Mouse (Mus musculus): ENCODE data around the gene Simc1. TPM values are rescaled to one million over a fixed set of nuclear protein-coding genes. Genes with fewer than 3 reads are reported as not detected.

The Simc1 gene
- total RNA-seq, 2 experiments from 2014 or later: 3.0 to 4.7 TPM

GRCm38 (mm10) chr13:54577652-54578507 lies 74.3 kb downstream of the Simc1 start:
- DNase-seq: no peak
- intact Hi-C loops (cut with DNase I): loop anchor here (5.0 kb wide), 1 partner anchor 44 kb away; the partner anchor contains the start of gene Faf2

- intact Hi-C loops (cut with DNase I): no loop called here
Observed at GRCm38 (mm10) chr13:54581385-54581784, 77.8 kb downstream of the Simc1 start.

GRCm38 (mm10) chr13:54582126-54582525 lies 78.5 kb downstream of the Simc1 start:
- intact Hi-C loops (cut with DNase I): no loop called here
- no peak for DNase-seq

More at GRCm38 (mm10) chr13:54581385-54581784, 77.8 kb downstream of the Simc1 start:
- no peak for DNase-seq

- intact Hi-C loops (cut with DNase I): no loop called here
- DNase-seq: no peak
Observed at GRCm38 (mm10) chr13:54582860-54583259, 79.3 kb downstream of the Simc1 start.

GRCm38 (mm10) chr13:54585831-54586230 lies 82.3 kb downstream of the Simc1 start:
- intact Hi-C loops (cut with DNase I): no loop called here
- DNase-seq: no peak

- intact Hi-C loops (cut with DNase I): no loop called here
- no peak for DNase-seq
Observed at GRCm38 (mm10) chr13:54589414-54589995, 85.9 kb downstream of the Simc1 start.

GRCm38 (mm10) chr13:54589996-54590951 lies 86.7 kb downstream of the Simc1 start, which contains the start of the genes Nop16 and Higd2a:
Nop16 (minus strand) TSS chr13:54590090.
Higd2a (plus strand) TSS chr13:54590207.
- intact Hi-C loops (cut with DNase I): no loop called here
- peak; percentile 98 to 99 for DNase-seq

- intact Hi-C loops (cut with DNase I): no loop called here
Observed at GRCm38 (mm10) chr13:54591776-54592356, 88.3 kb downstream of the Simc1 start.

GRCm38 (mm10) chr13:54593617-54594016 lies 90.0 kb downstream of the Simc1 start:
- no peak for DNase-seq
- intact Hi-C loops (cut with DNase I): no loop called here

More at GRCm38 (mm10) chr13:54591776-54592356, 88.3 kb downstream of the Simc1 start:
- no peak for DNase-seq

GRCm38 (mm10) chr13:54596107-54596690 lies 92.6 kb downstream of the Simc1 start:
- intact Hi-C loops (cut with DNase I): no loop called here
- DNase-seq: peak; percentile 45 to 60

GRCm38 (mm10) chr13:54596870-54597269 lies 93.3 kb downstream of the Simc1 start:
- intact Hi-C loops (cut with DNase I): no loop called here

GRCm38 (mm10) chr13:54598622-54599143 lies 95.1 kb downstream of the Simc1 start:
- intact Hi-C loops (cut with DNase I): no loop called here
- no peak for DNase-seq

More at GRCm38 (mm10) chr13:54596870-54597269, 93.3 kb downstream of the Simc1 start:
- DNase-seq: no peak

Small RNAs within 50 kb of the gene (microRNA-seq; reads per million reads assigned to microRNA genes)
- gene Gm24195: 0 reads per million in 2 experiments

Other genes starting within 250 kb of the Simc1 start
- gene Cplx2, start 132.4 kb upstream of the Simc1 start, total RNA-seq (2021): 1 to 10 TPM; 8.9 to 9.8 TPM
- gene Thoc3, start 34.9 kb upstream of the Simc1 start, total RNA-seq (2021): 10 to 100 TPM; 33.3 to 34.0 TPM
- gene 4833439L19Rik, start 61.7 kb downstream of the Simc1 start, total RNA-seq (2021): 100 to 1,000 TPM in 1 of 2 experiments, 10 to 100 TPM in 1; 99.0 to 105 TPM
- 10 to 100 TPM in 1 of 2 experiments, 1 to 10 TPM in 1; 9.6 to 11.3 TPM for gene Arl10, start 71.2 kb downstream of the Simc1 start, total RNA-seq (2021)
- 10 to 100 TPM; 17.0 to 20.0 TPM for gene Nop16, start 86.3 kb downstream of the Simc1 start, total RNA-seq (2021)
- gene Higd2a, start 86.4 kb downstream of the Simc1 start, total RNA-seq (2021): 100 to 1,000 TPM; 236 to 244 TPM
- 100 to 1,000 TPM in 1 of 2 experiments, 10 to 100 TPM in 1; 99.4 to 103 TPM for gene Cltb, start 107.6 kb downstream of the Simc1 start, total RNA-seq (2021)
- 10 to 100 TPM; 30.9 to 33.1 TPM for gene Faf2, start 118.0 kb downstream of the Simc1 start, total RNA-seq (2021)
- 10 to 100 TPM; 61.2 to 62.2 TPM for gene Rnf44, start 190.1 kb downstream of the Simc1 start, total RNA-seq (2021)
- gene Cdhr2, start 197.7 kb downstream of the Simc1 start, total RNA-seq (2021): not detected
- gene Gprin1, start 246.1 kb downstream of the Simc1 start, total RNA-seq (2021): under 1 TPM; 0.05 to 0.10 TPM

Measured in heart, postnatal 10 days (tissue).